18 mouse cellular contexts compared by ENCODE assay signal in the genomic region with DNA sequence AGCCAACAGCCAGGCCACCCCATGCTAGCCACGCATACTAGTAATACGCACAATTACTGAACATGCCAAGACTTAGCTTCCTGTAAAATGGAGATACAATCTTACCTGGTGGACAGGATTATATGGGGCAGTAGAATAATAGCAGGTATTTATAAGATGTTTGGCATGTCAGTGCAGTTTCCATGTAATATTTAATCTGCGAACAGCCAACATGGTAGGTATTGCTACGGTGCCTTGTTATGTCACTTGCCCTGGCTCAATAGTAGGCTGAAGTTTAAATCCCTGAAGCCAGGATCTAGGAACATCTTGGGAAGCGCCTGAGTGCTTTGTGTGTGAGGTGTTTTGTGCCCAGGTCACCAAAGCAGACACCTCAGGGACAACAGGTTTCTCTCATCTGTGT.
"Had no signal": no experiment of that assay in that cellular context is flagged by ENCODE, and none has a peak within 500 bp of the region (broad histone marks: within the 10 kb centered on the region; RNA-seq: fewer than 3 reads in every experiment).

No protein-coding gene starts in this region.

- DNase-seq: cerebellum, adult 2 months; cerebellum, adult 8-10 months; cerebellum, adult 9-10 months; cerebellum, adult 9-11 months; cerebellum, postnatal 10 days; cerebellum, postnatal 14 days; cerebellum, postnatal 25 days; cerebellum, postnatal 36 days; embryo, embryonic 11 days; forebrain, postnatal 0 days; gastrocnemius, adult 2 months; gastrocnemius, postnatal 10 days; gastrocnemius, postnatal 14 days; gastrocnemius, postnatal 25 days; gastrocnemius, postnatal 36 days; heart, adult 11 months; heart, adult 18-20 months; heart, adult 2 months had no signal
